Mouse (Mus musculus) testis, adult 2 months (tissue): Measurements from ENCODE around the gene Sorcs1. TPM values are rescaled to one million over a fixed set of nuclear protein-coding genes. Genes with fewer than 3 reads are reported as not detected.

Source experiments
- H3K27ac ChIP-seq: fragments of 200-500 bp; 2 replicates; pipeline ENCODE4 v1.5.1; 2012; ENCODE audit warnings: low read depth, low read length; ENCODE audit not compliant: control insufficient read depth, insufficient read depth
- H3K27me3 ChIP-seq: fragments of 200-500 bp; 2 replicates; pipeline ENCODE4 v1.6.1; 2012; ENCODE audit warnings: mild to moderate bottlenecking, low read length, moderate library complexity; ENCODE audit not compliant: control insufficient read depth, insufficient read depth
- H3K36me3 ChIP-seq: fragments of 200-500 bp; 2 replicates; pipeline ENCODE4 v1.6.1; 2012; ENCODE audit warnings: mild to moderate bottlenecking, low read length; ENCODE audit not compliant: control insufficient read depth, insufficient read depth
- H3K4me1 ChIP-seq: fragments of 200-500 bp; 2 replicates; pipeline ENCODE4 v1.6.1; 2012; ENCODE audit warnings: low read length; ENCODE audit not compliant: control insufficient read depth, insufficient read depth
- H3K4me3 ChIP-seq: fragments of 200-500 bp; 2 replicates; pipeline ENCODE4 v1.5.1; 2012; ENCODE audit warnings: low read depth, mild to moderate bottlenecking, low read length, moderate library complexity, mixed read lengths; ENCODE audit not compliant: control insufficient read depth
- CTCF ChIP-seq: fragments of 200-500 bp; IDR thresholded peaks from 2 replicates; pipeline ENCODE4 v1.5.1; 2012; ENCODE audit warnings: low read depth, mild to moderate bottlenecking, inconsistent platforms, low read length, moderate library complexity; ENCODE audit not compliant: control insufficient read depth, insufficient read depth, insufficient replicate concordance
- POLR2A ChIP-seq: fragments of 200-500 bp; IDR thresholded peaks from 2 replicates; pipeline ENCODE4 v1.6.1; 2012; ENCODE audit warnings: low read depth, mild to moderate bottlenecking, inconsistent platforms, low read length, moderate library complexity; ENCODE audit not compliant: control insufficient read depth
- polyA plus RNA-seq: library from polyadenylated mRNA; depleted of rRNA; stranded (reverse); fragments of >200 nt; gene quantifications from 2 replicates; pipeline ENCODE4 v1.2.3, GENCODE M21; 2012

Gene Sorcs1
- polyA plus RNA-seq, 1 experiment: 0.06 TPM

- H3K27ac ChIP-seq: no peak overlapping the region
- TF ChIP-seq CTCF (no peak), POLR2A (no peak)
- H3K27me3 ChIP-seq: no peaks in the 10 kb centered on the region
- no peaks in the 10 kb centered on the region for H3K4me1 ChIP-seq
- H3K4me3 ChIP-seq: no peak overlapping the region
- H3K36me3 ChIP-seq: no peaks in the 10 kb centered on the region
Measured at GRCm38 (mm10) chr19:50398341-50398740, 280.1 kb downstream of the Sorcs1 start.

GRCm38 (mm10) chr19:50395731-50396130, 282.7 kb downstream of the Sorcs1 start:
- Histone ChIP-seq H3K36me3 (no peaks in the 10 kb centered on the region), H3K27ac (no peak overlapping the region), H3K4me1 (no peaks in the 10 kb centered on the region), H3K27me3 (no peaks in the 10 kb centered on the region), H3K4me3 (no peak overlapping the region)
- TF ChIP-seq CTCF: no peak
- TF ChIP-seq POLR2A: no peak

- no peaks in the 10 kb centered on the region for H3K27me3 ChIP-seq
- H3K4me3 ChIP-seq: no peak overlapping the region
- no peaks in the 10 kb centered on the region for H3K4me1 ChIP-seq
- no peak overlapping the region for H3K27ac ChIP-seq
- H3K36me3 ChIP-seq: no peaks in the 10 kb centered on the region
- no peak for TF ChIP-seq POLR2A
- no peak for TF ChIP-seq CTCF
Measured at GRCm38 (mm10) chr19:50394101-50394500, 284.3 kb downstream of the Sorcs1 start.

- H3K27ac ChIP-seq: no peak overlapping the region
- H3K27me3 ChIP-seq: no peaks in the 10 kb centered on the region
- no peaks in the 10 kb centered on the region for H3K36me3 ChIP-seq
- no peak for TF ChIP-seq POLR2A
- TF ChIP-seq CTCF: no peak
- H3K4me3 ChIP-seq: no peak overlapping the region
- no peaks in the 10 kb centered on the region for H3K4me1 ChIP-seq
Measured at GRCm38 (mm10) chr19:50389925-50390552, 288.4 kb downstream of the Sorcs1 start.

- Histone ChIP-seq H3K4me1 (no peaks in the 10 kb centered on the region), H3K4me3 (no peak overlapping the region), H3K27ac (no peak overlapping the region), H3K36me3 (no peaks in the 10 kb centered on the region), H3K27me3 (no peaks in the 10 kb centered on the region)
- TF ChIP-seq POLR2A (no peak), CTCF (no peak)
Measured at GRCm38 (mm10) chr19:50378901-50379300, 299.5 kb downstream of the Sorcs1 start.

DNA sequence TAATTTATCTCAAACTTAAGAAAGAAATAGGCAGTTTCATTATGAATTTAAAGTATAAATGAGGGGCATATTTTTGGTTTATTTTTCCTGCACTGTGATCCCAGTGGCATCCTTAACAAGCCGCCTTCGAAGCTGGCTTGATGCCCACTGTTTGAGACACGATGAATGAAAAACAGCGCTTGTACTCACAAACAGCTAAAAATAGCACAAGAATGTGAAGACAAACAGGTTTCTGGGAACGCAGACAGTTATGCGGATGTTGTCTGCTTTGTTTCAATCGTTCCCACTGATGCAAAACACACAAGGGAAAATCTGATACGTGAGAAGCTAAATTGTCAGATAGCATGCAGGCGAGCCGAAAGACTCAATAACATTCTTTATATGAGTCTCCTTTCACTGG, 303.7 kb downstream of the Sorcs1 start:
- no peaks in the 10 kb centered on the region for H3K27me3 ChIP-seq
- no peaks in the 10 kb centered on the region for H3K36me3 ChIP-seq
- no peak overlapping the region for H3K4me3 ChIP-seq
- no peak for TF ChIP-seq CTCF
- TF ChIP-seq POLR2A: no peak
- H3K27ac ChIP-seq: no peak overlapping the region
- no peaks in the 10 kb centered on the region for H3K4me1 ChIP-seq

- no peaks in the 10 kb centered on the region for H3K36me3 ChIP-seq
- H3K27me3 ChIP-seq: no peaks in the 10 kb centered on the region
- TF ChIP-seq POLR2A: no peak
- no peak for TF ChIP-seq CTCF
- no peak overlapping the region for H3K27ac ChIP-seq
- no peak overlapping the region for H3K4me3 ChIP-seq
- no peaks in the 10 kb centered on the region for H3K4me1 ChIP-seq
Measured at GRCm38 (mm10) chr19:50366446-50366845, 312.0 kb downstream of the Sorcs1 start.
